Mouse (Mus musculus): ENCODE data around the gene Ubn2. TPM values are rescaled to one million over a fixed set of nuclear protein-coding genes. Genes with fewer than 3 reads are reported as not detected.
A peak's percentile ranks its signal among the peaks of the same experiment; 100 is the strongest.
"Not testable (repeated sequence)": the region's sequence is repeated elsewhere in the genome, so short reads cannot be mapped to it uniquely, and the experiment has no call there.

Gene Ubn2
- total RNA-seq, 2 experiments from 2014 or later, result 44.6 to 45.8 TPM

DNA sequence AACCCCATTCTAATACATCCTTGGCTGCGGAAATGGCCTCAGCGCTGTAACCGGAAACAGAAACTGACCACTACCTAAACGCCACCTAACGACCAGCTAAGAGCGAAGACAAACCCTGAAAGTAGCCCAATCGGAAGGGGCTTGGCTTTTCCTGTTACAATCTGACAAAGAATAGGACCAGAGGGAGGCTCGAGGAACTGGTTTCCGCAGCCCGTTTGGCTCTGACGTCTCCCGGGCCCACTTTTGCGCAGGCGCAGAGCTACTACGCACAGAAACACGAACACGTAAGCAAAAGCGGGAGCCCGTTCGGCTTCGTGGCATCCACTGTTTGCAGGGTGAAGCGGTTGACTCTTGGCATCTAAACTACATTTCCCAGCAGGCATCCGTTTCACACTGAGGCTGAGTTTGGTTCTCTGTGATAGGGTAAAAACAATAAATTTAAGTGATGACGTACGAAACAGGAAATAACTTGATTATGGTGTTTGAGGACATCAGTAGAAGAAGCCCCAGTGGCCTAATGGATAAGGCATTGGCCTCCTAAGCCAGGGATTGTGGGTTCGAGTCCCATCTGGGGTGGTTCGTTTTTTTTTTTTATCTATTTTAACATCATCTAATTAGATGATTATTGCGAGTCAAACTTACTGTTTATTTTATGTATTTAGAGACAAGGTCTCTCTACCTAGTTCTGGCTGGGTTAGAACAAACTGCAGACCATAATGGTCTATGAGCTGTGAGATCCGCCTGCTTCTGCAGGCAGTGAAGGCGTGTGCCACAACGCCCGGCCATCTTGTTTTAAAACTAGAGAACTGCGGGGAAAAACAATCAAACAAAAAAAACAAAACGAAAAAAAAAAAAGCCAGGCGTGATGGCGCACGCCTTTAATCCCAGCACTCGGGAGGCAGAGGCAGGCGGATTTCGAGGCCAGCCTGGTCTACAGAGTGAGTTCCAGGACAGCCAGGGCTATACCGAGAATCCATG lies 100.0 kb downstream of the Ubn2 start, which contains the start of gene Fmc1:
TSS of gene Fmc1 (plus strand) at position 75 of the 978 bp plus-strand sequence.
- DNase-seq (ENCODE audit: low spot score in 2 of 2), result peak; percentile 99 to 100

DNA sequence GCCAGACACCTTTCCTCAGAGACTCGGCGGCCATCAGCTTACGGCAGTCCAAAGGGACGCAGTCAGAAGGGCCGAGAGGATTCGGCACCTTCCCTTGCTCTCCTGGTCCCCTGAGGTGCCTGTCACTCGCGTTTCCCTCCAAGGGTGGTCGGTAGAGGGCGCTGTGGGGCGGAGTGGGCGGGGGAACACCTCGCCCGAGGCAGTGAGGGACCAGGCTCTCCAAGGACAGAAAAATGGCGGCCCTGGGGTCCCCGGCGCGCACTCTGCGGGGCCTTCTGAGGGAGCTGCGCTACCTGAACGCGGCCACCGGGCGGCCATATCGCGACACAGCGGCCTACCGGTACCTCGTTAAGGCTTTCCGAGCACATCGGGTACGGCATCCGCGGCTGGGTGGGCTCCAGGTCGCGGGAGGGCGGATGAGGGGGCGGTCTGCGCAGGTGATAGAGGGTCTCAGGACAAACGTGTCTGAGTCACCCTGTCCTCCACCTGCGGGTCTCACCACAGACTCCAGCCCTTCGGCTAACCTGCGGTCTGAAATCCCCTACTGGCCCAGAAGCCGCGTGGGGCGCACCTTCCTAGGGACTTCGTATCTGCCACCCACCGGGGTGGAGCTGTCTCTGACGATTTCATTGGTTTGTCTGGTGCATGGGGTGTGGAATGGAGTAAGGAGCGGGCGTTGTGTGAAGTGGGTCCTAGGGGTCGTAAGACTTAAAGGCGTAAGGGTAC lies 101.1 kb downstream of the Ubn2 start:
- peak; percentile 95 to 96 for DNase-seq (ENCODE audit: low spot score in 2 of 2)

- DNase-seq (ENCODE audit: low spot score in 2 of 2), result no peak
These were observed 101.6 kb downstream of the Ubn2 start for GRCm38 (mm10) chr6:38535366-38535690.

GRCm38 (mm10) chr6:38535788-38536187 lies 102.0 kb downstream of the Ubn2 start:
- DNase-seq (ENCODE audit: low spot score in 2 of 2), result no peak

DNA sequence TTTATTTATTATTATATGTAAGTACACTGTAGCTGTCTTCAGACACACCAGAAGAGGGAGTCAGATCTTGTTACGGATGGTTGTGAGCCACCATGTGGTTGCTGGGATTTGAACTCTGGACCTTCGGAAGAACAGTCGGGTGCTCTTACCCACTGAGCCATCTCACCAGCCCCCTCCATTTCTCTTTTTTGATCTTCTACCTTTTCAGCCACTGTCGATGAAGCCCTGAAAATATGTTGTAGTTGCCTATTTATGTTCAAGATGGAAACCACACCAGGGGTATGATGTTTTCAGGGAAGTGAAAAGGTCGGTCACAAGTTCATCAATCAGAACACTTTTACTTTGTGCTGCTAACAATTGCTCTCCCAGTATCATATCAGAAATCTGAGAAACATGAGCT lies 110.4 kb downstream of the Ubn2 start:
- DNase-seq (ENCODE audit: low spot score in 2 of 2), result not testable (repeated sequence)

DNA sequence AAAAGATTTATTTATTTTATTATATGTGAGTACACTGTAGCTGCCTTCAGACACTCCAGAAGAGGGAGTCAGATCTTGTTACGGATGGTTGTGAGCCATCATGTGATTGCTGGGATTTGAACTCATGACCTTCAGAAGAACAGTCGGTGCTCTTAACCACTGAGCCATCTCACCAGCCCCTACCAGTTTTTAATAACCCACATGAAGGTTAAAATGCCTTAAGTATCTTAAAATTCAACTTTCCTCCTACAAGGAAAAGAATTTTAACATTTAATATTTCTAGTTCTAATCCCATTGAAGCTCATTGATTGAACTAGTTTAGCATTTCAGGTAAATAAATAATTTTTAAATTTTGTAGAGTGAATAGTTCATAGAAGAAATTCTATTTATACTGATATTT lies 113.3 kb downstream of the Ubn2 start:
- not testable (repeated sequence) for DNase-seq (ENCODE audit: low spot score in 2 of 2)

- DNase-seq (ENCODE audit: low spot score in 2 of 2), result no peak
These were observed 114.0 kb downstream of the Ubn2 start for GRCm38 (mm10) chr6:38547707-38548106.

GRCm38 (mm10) chr6:38548595-38548994 lies 114.8 kb downstream of the Ubn2 start:
- not testable (repeated sequence) for DNase-seq (ENCODE audit: low spot score in 2 of 2)

- not testable (repeated sequence) for DNase-seq (ENCODE audit: low spot score in 2 of 2)
These were observed 116.1 kb downstream of the Ubn2 start for GRCm38 (mm10) chr6:38549840-38550239.

DNA sequence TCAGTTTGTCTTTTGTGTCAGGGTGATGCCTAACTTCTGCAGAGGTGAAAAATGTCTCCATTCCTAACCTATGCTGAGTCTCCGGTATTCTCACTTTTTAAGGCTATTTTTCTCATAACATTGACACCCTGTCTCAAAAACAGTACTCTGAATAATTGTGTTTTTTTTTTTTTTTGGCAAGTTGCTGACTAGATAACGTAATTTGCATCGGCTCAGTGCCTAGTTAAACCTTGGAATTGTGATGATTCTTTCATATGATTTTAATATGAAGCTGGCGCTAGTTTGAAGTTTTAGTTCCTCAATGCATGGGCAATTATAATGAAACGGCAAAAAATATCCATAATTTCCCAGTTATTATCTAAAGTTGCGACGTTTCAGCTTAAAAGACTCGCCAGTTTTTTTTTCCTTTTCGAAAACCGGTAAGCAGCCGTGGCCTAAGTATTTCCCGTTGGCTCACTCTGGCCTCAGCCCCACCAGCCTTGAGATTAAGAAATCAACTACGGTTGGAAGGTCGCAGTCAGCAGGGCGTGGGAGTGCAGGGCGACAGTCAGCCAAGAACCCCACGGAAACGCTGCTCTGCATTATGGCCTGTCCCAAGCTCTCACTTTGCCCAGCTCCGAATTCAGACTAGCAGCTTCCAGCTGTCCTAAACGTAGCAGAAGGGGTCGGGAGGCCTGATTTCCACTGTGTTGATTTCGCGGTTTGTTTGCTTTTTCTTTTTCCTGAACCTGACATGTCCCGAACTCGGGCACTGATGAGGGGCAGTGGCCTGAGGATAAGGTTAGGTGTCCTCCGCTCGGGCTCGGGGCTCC lies 116.7 kb downstream of the Ubn2 start:
- peak in 1 of 2 experiments; percentile 67 for DNase-seq (ENCODE audit: low spot score in 2 of 2)

DNA sequence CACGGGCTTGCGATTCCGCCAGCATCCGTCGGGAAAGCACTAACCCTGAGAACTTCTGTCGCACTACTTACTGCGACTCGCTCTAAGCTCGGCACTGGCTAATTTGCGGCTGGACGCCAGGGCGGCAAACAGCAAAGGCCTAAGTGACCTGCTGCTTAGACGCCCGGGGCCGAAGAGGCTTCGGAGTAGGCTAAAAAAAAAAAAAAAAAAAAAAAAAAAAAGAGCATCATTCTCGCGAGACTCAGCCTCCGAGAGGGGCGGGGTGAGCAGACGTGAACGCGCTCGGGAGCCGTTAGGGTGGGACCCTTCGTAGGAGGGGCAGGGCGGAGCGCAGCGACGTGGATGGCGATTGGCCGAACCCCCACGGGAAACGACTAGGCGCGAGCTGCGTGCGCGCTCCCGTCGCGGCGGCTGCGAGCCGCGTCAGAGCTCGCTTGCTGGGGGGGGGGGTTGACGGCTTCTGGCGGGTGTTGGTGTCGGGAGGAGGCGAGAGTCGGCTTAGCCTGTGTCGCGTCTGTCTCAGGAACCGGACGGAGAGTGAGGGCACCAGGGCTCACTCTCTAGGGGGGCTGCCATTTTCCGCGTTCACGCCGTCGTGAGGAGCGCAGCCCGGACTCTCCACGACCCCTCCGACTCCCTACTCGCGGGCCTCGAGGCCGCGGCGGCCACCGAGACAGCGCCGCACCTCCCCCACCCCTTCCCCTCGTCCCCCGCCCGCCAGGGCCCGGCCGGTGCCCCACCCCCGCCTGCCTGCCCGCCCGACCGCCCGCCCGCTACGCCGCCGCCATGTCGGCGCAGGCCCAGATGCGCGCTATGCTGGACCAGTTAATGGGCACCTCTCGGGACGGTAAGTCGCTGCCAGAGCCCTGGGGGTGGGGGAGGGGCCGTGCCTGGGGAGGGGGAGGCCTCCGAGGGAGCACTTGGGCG lies 117.6 kb downstream of the Ubn2 start, which contains the start of gene Luc7l2:
TSS of gene Luc7l2 (plus strand) at position 273 of the 927 bp plus-strand sequence.
- peak; percentile 94 to 96 for DNase-seq (ENCODE audit: low spot score in 2 of 2)

DNA sequence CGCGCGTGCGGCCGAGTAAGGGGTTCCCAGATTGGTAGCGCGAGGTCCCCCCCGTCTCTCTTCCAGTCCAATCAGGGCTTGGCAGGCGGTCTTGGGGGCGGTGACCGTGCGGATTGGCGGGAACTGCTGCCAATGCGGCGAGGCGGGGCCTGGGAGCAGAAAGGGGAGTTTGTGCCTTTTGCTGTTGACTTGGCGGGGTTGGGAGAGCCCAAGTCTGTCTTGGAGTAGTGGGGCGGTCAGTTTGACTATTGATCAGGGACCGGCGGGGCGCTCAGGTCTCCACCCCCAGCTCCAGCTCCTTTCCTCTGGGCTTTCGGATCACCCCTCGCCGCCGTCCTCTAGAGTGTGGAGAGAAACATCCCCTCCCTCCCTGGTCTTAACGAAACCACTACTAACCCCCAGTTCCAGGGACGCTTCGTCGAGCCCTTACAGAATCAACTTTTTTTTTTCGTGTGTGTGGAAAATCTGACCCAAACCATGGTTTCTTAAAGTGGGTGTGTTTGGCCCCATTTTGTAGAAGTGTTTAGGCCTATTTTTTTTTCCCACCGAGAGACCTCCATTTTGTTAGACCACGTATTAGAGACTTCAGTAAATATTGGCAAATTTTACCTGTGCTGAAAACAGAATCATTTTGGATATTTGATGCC lies 118.4 kb downstream of the Ubn2 start:
- peak; percentile 96 to 97 for DNase-seq (ENCODE audit: low spot score in 2 of 2)

GRCm38 (mm10) chr6:38552636-38553000 lies 118.9 kb downstream of the Ubn2 start:
- no peak for DNase-seq (ENCODE audit: low spot score in 2 of 2)

Small RNA genes within 50 kb of the gene (microRNA-seq; reads per million reads assigned to microRNA genes)
- gene Mir7670, result 0 reads per million in 2 experiments

Other genes starting within 250 kb of the Ubn2 start
- gene D630045J12Rik, start 179.9 kb upstream of the Ubn2 start, total RNA-seq (2021), result 10 to 100 TPM; 35.1 to 36.3 TPM
- gene Zc3hav1l, start 134.7 kb upstream of the Ubn2 start, total RNA-seq (2021), result 1 to 10 TPM; 4.5 to 4.6 TPM
- gene Zc3hav1, start 79.3 kb upstream of the Ubn2 start, total RNA-seq (2021), result 1 to 10 TPM; 5.1 to 7.1 TPM
- 10 to 100 TPM; 12.0 to 12.7 TPM for gene Ttc26, start 52.5 kb upstream of the Ubn2 start, total RNA-seq (2021)
- gene Fmc1, start 99.6 kb downstream of the Ubn2 start, total RNA-seq (2021), result 10 to 100 TPM; 52.9 to 55.7 TPM
- 100 to 1,000 TPM; 153 to 160 TPM for gene Luc7l2, start 117.4 kb downstream of the Ubn2 start, total RNA-seq (2021)
- 1 to 10 TPM in 1 of 2 experiments, under 1 TPM in 1; 0.64 to 1.2 TPM for gene Klrg2, start 203.3 kb downstream of the Ubn2 start, total RNA-seq (2021)
- gene Clec2l, start 229.1 kb downstream of the Ubn2 start, total RNA-seq (2021), result 10 to 100 TPM; 49.0 to 57.6 TPM

Data from layer of hippocampus, adult 18-20 months (tissue).